Mouse (Mus musculus) lung, embryonic 14.5 days (tissue): ENCODE results near the gene Ryr1. TPM values are rescaled to one million over a fixed set of nuclear protein-coding genes. Genes with fewer than 3 reads are reported as not detected.

ENCODE experiments used
- ATAC-seq: fragments of 200-750 bp; cut with Nextera tagmentation; 2 replicates; pipeline ENCODE4 v1.8.0; 2017; ENCODE audit warnings: mild to moderate bottlenecking, moderate TSS enrichment, moderate library complexity; ENCODE audit not compliant: insufficient read depth
- DNase-seq: peaks from one replicate; pipeline ENCODE4 v3.0.0-alpha.2; 2015
- H3K27ac ChIP-seq: fragments of 300-500 bp; sonication (generic); 2 replicates; pipeline ENCODE4 v1.5.1; 2014; ENCODE audit warnings: low read depth, mild to moderate bottlenecking, moderate library complexity
- H3K27me3 ChIP-seq: fragments of 300-500 bp; sonication (generic); 2 replicates; pipeline ENCODE4 v1.6.1; 2014; ENCODE audit warnings: low read length, control low read depth; ENCODE audit not compliant: insufficient read depth
- H3K36me3 ChIP-seq: fragments of 300-500 bp; sonication (generic); 2 replicates; pipeline ENCODE4 v1.6.1; 2014; ENCODE audit warnings: control low read depth; ENCODE audit not compliant: insufficient read depth
- H3K4me1 ChIP-seq: fragments of 300-500 bp; sonication (generic); 2 replicates; pipeline ENCODE4 v1.6.1; 2014; ENCODE audit warnings: antibody characterized with exemption, control low read depth; ENCODE audit not compliant: insufficient read depth
- H3K4me2 ChIP-seq: fragments of 300-500 bp; sonication (generic); 2 replicates; pipeline ENCODE4 v1.6.1; 2014; ENCODE audit warnings: mild to moderate bottlenecking
- H3K4me3 ChIP-seq: fragments of 300-500 bp; sonication (generic); 2 replicates; pipeline ENCODE4 v1.5.1; 2014; ENCODE audit warnings: low read depth, low read length
- H3K9ac ChIP-seq: fragments of 300-500 bp; sonication (generic); 2 replicates; pipeline ENCODE4 v1.6.1; 2014
- H3K9me3 ChIP-seq: fragments of 300-500 bp; sonication (generic); 2 replicates; pipeline ENCODE4 v1.6.1; 2016; ENCODE audit warnings: low read depth, low read length, control low read depth
- CTCF ChIP-seq: IDR thresholded peaks from 2 replicates; pipeline ENCODE4 v1.5.1; 2016; ENCODE audit warnings: antibody characterized with exemption, low read depth
- WGBS: fragments of 180-500 bp; shearing (Covaris S2); extraction: QIAGEN DNeasy Blood & Tissue Kit; methylation state at CpG from one replicate; pipeline ENCODE4 v1.1.7; 2014; 5-methylcytosine and 5-hydroxymethylcytosine counted together
- polyA plus RNA-seq: library from polyadenylated mRNA; unstranded; fragments of >200 nt; fragmentation: Nextera tagmentation; extraction: Ambion mirVana; gene quantifications from 2 replicates; pipeline ENCODE4 v1.2.1, GENCODE M21; 2014

Ryr1 gene
- polyA plus RNA-seq, 1 experiment from 2014 or later = 0.45 TPM

- H3K4me1 ChIP-seq = no peaks in the 10 kb centered on the region; the same call in 1 of the 2 replicates
- H3K4me2 ChIP-seq = peak overlapping the region; percentile 38
- H3K9me3 ChIP-seq = no peaks in the 10 kb centered on the region
- TF ChIP-seq CTCF = peak; percentile 49
- no peaks in the 10 kb centered on the region for H3K36me3 ChIP-seq
- no peak overlapping the region for H3K27ac ChIP-seq
- WGBS = 7% methylated on average over 19 of the region's 19 CpGs
- no peak overlapping the region for H3K4me3 ChIP-seq
- ATAC-seq (peak; percentile 26; the same call in 1 of the 2 replicates), DNase-seq (peak; percentile 71)
- H3K27me3 ChIP-seq = no peaks in the 10 kb centered on the region
- H3K9ac ChIP-seq = no peak overlapping the region
These were observed 63.4 kb downstream of the Ryr1 start for GRCm38 (mm10) chr7:29061522-29062037.

GRCm38 (mm10) chr7:29059445-29059844 lies 65.5 kb downstream of the Ryr1 start:
- Histone ChIP-seq H3K4me1 (no peaks in the 10 kb centered on the region; the same call in 1 of the 2 replicates), H3K9me3 (no peaks in the 10 kb centered on the region), H3K4me3 (no peak overlapping the region), H3K36me3 (no peaks in the 10 kb centered on the region), H3K27me3 (peaks cover 10% of the 10 kb centered on the region; the same call in 1 of the 2 replicates), H3K9ac (no peak overlapping the region), H3K27ac (no peak overlapping the region), H3K4me2 (no peak overlapping the region)
- WGBS = 54% methylated on average over 19 of the region's 19 CpGs
- no peak for TF ChIP-seq CTCF
- ATAC-seq (peak; percentile 45; the same call in 1 of the 2 replicates), DNase-seq (peak; percentile 72)

- DNase-seq = peak; percentile 43
- no peak for TF ChIP-seq CTCF
- Histone ChIP-seq H3K9me3 (no peaks in the 10 kb centered on the region), H3K9ac (no peak overlapping the region), H3K4me3 (peak overlapping the region; percentile 14; the same call in 1 of the 2 replicates), H3K4me1 (no peaks in the 10 kb centered on the region), H3K27me3 (peaks cover 39% of the 10 kb centered on the region), H3K4me2 (peak overlapping the region; percentile 35; the same call in 1 of the 2 replicates), H3K27ac (no peak overlapping the region), H3K36me3 (no peaks in the 10 kb centered on the region)
- ATAC-seq = no peak; the same call in 1 of the 2 replicates
- WGBS = 4% methylated on average over 19 of the region's 19 CpGs
These were observed 72.2 kb downstream of the Ryr1 start for GRCm38 (mm10) chr7:29052821-29053220.

GRCm38 (mm10) chr7:29050797-29051196 lies 74.2 kb downstream of the Ryr1 start:
- H3K4me2 ChIP-seq = no peak overlapping the region
- no peak overlapping the region for H3K4me3 ChIP-seq
- H3K27me3 ChIP-seq = peaks cover 39% of the 10 kb centered on the region
- no peak overlapping the region for H3K27ac ChIP-seq
- no peak overlapping the region for H3K9ac ChIP-seq
- TF ChIP-seq CTCF = peak; percentile 79
- no peaks in the 10 kb centered on the region for H3K9me3 ChIP-seq
- no peak for ATAC-seq
- WGBS = 39% methylated on average over 2 of the region's 2 CpGs
- no peaks in the 10 kb centered on the region for H3K4me1 ChIP-seq
- DNase-seq = peak; percentile 83
- H3K36me3 ChIP-seq = no peaks in the 10 kb centered on the region

GRCm38 (mm10) chr7:29048615-29049014 lies 76.4 kb downstream of the Ryr1 start:
- Histone ChIP-seq H3K27ac (no peak overlapping the region), H3K36me3 (no peaks in the 10 kb centered on the region), H3K4me1 (peaks cover 9% of the 10 kb centered on the region), H3K27me3 (peaks cover 20% of the 10 kb centered on the region), H3K9me3 (no peaks in the 10 kb centered on the region), H3K4me3 (no peak overlapping the region), H3K4me2 (no peak overlapping the region), H3K9ac (no peak overlapping the region)
- WGBS = 74% methylated on average over 11 of the region's 11 CpGs
- no peak for TF ChIP-seq CTCF
- DNase-seq (no peak), ATAC-seq (no peak)

- ATAC-seq = no peak
- no peak overlapping the region for H3K9ac ChIP-seq
- peaks cover 9% of the 10 kb centered on the region for H3K4me1 ChIP-seq
- H3K4me2 ChIP-seq = no peak overlapping the region
- DNase-seq = no peak
- no peaks in the 10 kb centered on the region for H3K9me3 ChIP-seq
- H3K36me3 ChIP-seq = no peaks in the 10 kb centered on the region
- H3K27ac ChIP-seq = no peak overlapping the region
- 78% methylated on average over 3 of the region's 3 CpGs for WGBS
- peak; percentile 25; the same call in 1 of the 2 replicates for TF ChIP-seq CTCF
- H3K4me3 ChIP-seq = no peak overlapping the region
- peaks cover 16% of the 10 kb centered on the region for H3K27me3 ChIP-seq
These were observed 76.9 kb downstream of the Ryr1 start for GRCm38 (mm10) chr7:29048070-29048469.

- no peak for ATAC-seq
- H3K9ac ChIP-seq = no peak overlapping the region
- H3K27me3 ChIP-seq = 0 out of 2 replicates have a peak, but pooled peaks cover 3% of the 10 kb centered on the region
- no peak overlapping the region for H3K27ac ChIP-seq
- 5% methylated on average over 11 of the region's 12 CpGs for WGBS
- DNase-seq = no peak
- TF ChIP-seq CTCF = no peak
- peaks cover 9% of the 10 kb centered on the region for H3K4me1 ChIP-seq
- no peak overlapping the region for H3K4me3 ChIP-seq
- no peak overlapping the region for H3K4me2 ChIP-seq
- H3K9me3 ChIP-seq = no peaks in the 10 kb centered on the region
- H3K36me3 ChIP-seq = no peaks in the 10 kb centered on the region
These were observed 78.4 kb downstream of the Ryr1 start for GRCm38 (mm10) chr7:29046533-29046932.
